In the genomic region with DNA sequence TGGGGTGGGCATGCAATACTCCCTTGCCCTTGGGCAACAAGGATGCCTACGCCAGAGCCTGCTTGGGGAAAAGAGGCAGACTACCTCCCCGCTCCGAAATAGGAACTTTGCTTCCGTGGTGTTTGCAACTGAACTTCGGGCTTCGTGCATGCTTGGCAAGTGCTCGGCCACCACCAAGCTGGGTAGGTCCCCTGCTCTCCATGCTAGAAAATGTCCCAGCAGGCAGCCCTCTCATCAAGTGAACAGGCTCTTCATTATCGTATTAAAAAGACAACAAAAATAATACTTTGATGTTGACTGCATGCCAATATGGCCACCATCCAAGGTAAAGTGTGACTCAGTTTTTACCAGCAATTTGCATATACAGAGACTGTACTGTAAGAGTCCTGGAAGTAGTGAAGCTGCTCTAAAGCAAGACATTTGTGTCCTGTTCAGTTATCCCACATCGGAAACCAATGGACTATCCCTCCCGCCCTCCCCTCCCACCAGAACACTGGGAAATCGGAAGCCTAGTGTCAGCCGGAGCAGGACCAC, we compare ENCODE assay signal across 13 mouse cellular contexts. TPM values are rescaled to one million over a fixed set of nuclear protein-coding genes. Genes with fewer than 3 reads are reported as not detected.
DNase-seq lines count a peak whose midpoint lies in the region; ATAC-seq and TF ChIP-seq lines count a peak whose summit lies in the region.
"Had no signal": no experiment of that assay in that cellular context is flagged by ENCODE, and none has a peak within 500 bp of the region (broad histone marks: within the 10 kb centered on the region; RNA-seq: fewer than 3 reads in every experiment).

No protein-coding gene starts in this region.

- ATAC-seq in heart, embryonic 15.5 days (replicated peaks; ENCODE audit: insufficient number of reproducible peaks, insufficient read depth, low FRiP score, low read depth) = no peak
- ATAC-seq in liver, embryonic 12.5 days = no peak

- no peaks in the 10 kb centered on the region for H3K27me3 ChIP-seq in heart, embryonic 15.5 days
- no peaks in the 10 kb centered on the region for H3K27me3 ChIP-seq in liver, adult 2 months (ENCODE audit: control insufficient read depth, insufficient read depth, low read length)
- H3K27me3 ChIP-seq in liver, embryonic 12.5 days (replicated peaks) = no peaks in the 10 kb centered on the region
- H3K27me3 ChIP-seq: midbrain, embryonic 12.5 days had no signal

- peaks cover 2% of the 10 kb centered on the region; the same call in 1 of the 2 replicates for H3K79me2 ChIP-seq in liver, adult 2 months (ENCODE audit: control insufficient read depth, insufficient read depth, low read length)

- WGBS in heart, embryonic 15.5 days = 62% methylated on average over 12 of the region's 12 CpGs
- 44% methylated on average over 12 of the region's 12 CpGs for WGBS in liver, adult 2 months
- WGBS in liver, embryonic 12.5 days (ENCODE audit: insufficient replicate concordance) = 83% methylated on average over 12 of the region's 12 CpGs

- no peak for TF ChIP-seq CTCF in liver, adult 2 months (IDR thresholded peaks at IDR 0.05; ENCODE audit: low read depth, low read length)

- peak overlapping the region; percentile 65 for H3K27ac ChIP-seq in heart, embryonic 15.5 days
- no peak overlapping the region for H3K27ac ChIP-seq in liver, adult 2 months (replicated peaks; ENCODE audit: insufficient read depth, low read depth, low read length)
- H3K27ac ChIP-seq in liver, embryonic 12.5 days = no peak overlapping the region
- H3K27ac ChIP-seq: midbrain, embryonic 12.5 days had no signal

- no peak overlapping the region for H3K4me2 ChIP-seq in heart, embryonic 15.5 days
- no peak overlapping the region for H3K4me2 ChIP-seq in liver, embryonic 12.5 days
- H3K4me2 ChIP-seq: midbrain, embryonic 12.5 days had no signal

- H3K4me3 ChIP-seq in heart, embryonic 15.5 days = no peak overlapping the region
- H3K4me3 ChIP-seq in liver, adult 2 months (ENCODE audit: insufficient read depth, low read depth, low read length) = no peak overlapping the region
- H3K4me3 ChIP-seq in liver, embryonic 12.5 days = no peak overlapping the region
- H3K4me3 ChIP-seq: erythroblast, embryonic 14.5 days; midbrain, embryonic 12.5 days had no signal

- H3K9ac ChIP-seq in heart, embryonic 15.5 days = no peak overlapping the region
- H3K9ac ChIP-seq in liver, adult 2 months (ENCODE audit: low read depth, low read length) = no peak overlapping the region
- H3K9ac ChIP-seq in liver, embryonic 12.5 days = no peak overlapping the region
- H3K9ac ChIP-seq: midbrain, embryonic 12.5 days had no signal

- H3K9me3 ChIP-seq in heart, embryonic 15.5 days (replicated peaks) = no peaks in the 10 kb centered on the region
- no peaks in the 10 kb centered on the region for H3K9me3 ChIP-seq in liver, embryonic 12.5 days (replicated peaks)
- H3K9me3 ChIP-seq: midbrain, embryonic 12.5 days had no signal

- H3K36me3 ChIP-seq in heart, embryonic 15.5 days = no peaks in the 10 kb centered on the region
- no peaks in the 10 kb centered on the region for H3K36me3 ChIP-seq in liver, adult 2 months (ENCODE audit: control insufficient read depth, insufficient read depth, low read length)
- H3K36me3 ChIP-seq in liver, embryonic 12.5 days = no peaks in the 10 kb centered on the region
- H3K36me3 ChIP-seq: midbrain, embryonic 12.5 days had no signal

- no peak for TF ChIP-seq POLR2A in liver, adult 2 months (IDR thresholded peaks at IDR 0.05; ENCODE audit: extremely low read depth, insufficient read depth, low read length)

- peaks cover 74% of the 10 kb centered on the region for H3K4me1 ChIP-seq in heart, embryonic 15.5 days (replicated peaks)
- peaks cover 9% of the 10 kb centered on the region for H3K4me1 ChIP-seq in liver, adult 2 months (ENCODE audit: control insufficient read depth, insufficient read depth, low read length)
- H3K4me1 ChIP-seq in liver, embryonic 12.5 days = peaks cover 22% of the 10 kb centered on the region
- H3K4me1 ChIP-seq: midbrain, embryonic 12.5 days had no signal

- DNase-seq in heart, adult 18-20 months = no peak
- DNase-seq in liver, adult 2 months (ENCODE audit: extremely low read depth, low read depth, low spot score) = peak; percentile 56
- DNase-seq in NIH3T3 (ENCODE audit: low read depth) = peak; percentile 54
- peak; percentile 45 for DNase-seq in adrenal gland, postnatal 25 days
- DNase-seq in gastrocnemius, postnatal 25 days = no peak
- DNase-seq: cerebellum, adult 11 months; layer of hippocampus, postnatal 36 days; liver; thymus, postnatal 4 days had no signal

RNA-seq across cellular contexts. Expression of a gene that starts 41.5 kb away (rescaled TPM):
- 41.6 and 45.3 TPM in 2 replicates for polyA plus RNA-seq in heart, embryonic 15.5 days (2015; fragmentation: Nextera tagmentation; extraction: Ambion mirVana)
- 100 to 1,000 TPM; 110 to 116 TPM for total RNA-seq in heart, adult 18-20 months (2021)
- total RNA-seq in liver, adult 2 months (2014; rRNA removed) = 10.5 and 11.1 TPM in 2 replicates
- polyA plus RNA-seq in liver, adult 2 months (2012; rRNA removed) = 6.6 TPM in 2 replicates
- 6.9 and 7.8 TPM in 2 replicates for polyA plus RNA-seq in liver, embryonic 12.5 days (2016; fragmentation: Nextera tagmentation; extraction: Ambion mirVana)
- total RNA-seq in adrenal gland, postnatal 25 days (2021) = 27.4 and 41.8 TPM in 2 replicates
- total RNA-seq in gastrocnemius, postnatal 25 days (2021) = 10 to 100 TPM; 66.5 to 70.1 TPM

Comparison
In these comparisons a context has a peak if more than half of its experiments do, and no peak if none do; other contexts are left out.
1. DNase-seq: peak in liver, adult 2 months (single experiment), NIH3T3 (single experiment) and adrenal gland, postnatal 25 days (single experiment); none in heart, adult 18-20 months (0 of 2) and gastrocnemius, postnatal 25 days (single experiment).